Mouse (Mus musculus): ENCODE measurements around the gene Arl9. TPM values are rescaled to one million over a fixed set of nuclear protein-coding genes. Genes with fewer than 3 reads are reported as not detected.
"Not testable (repeated sequence)": the region's sequence is repeated elsewhere in the genome, so short reads cannot be mapped to it uniquely, and the experiment has no call there.

The Arl9 gene
- not detected in 2 replicates for polyA plus RNA-seq (2015; fragmentation: Nextera tagmentation; extraction: Ambion mirVana)

GRCm38 (mm10) chr5:77004051-77004821 is at the start of gene Arl9:
Gene Arl9, plus strand, starts transcription at chr5:77004055.
- Histone ChIP-seq H3K36me3 (peaks cover 13% of the 10 kb centered on the region), H3K27me3 (no peaks in the 10 kb centered on the region), H3K9ac (no peak within 1 kb of the TSS), H3K9me3 (replicated peaks) (no peaks in the 10 kb centered on the region), H3K4me2 (no peak within 1 kb of the TSS), H3K4me3 (no peak within 1 kb of the TSS), H3K4me1 (replicated peaks) (no peaks in the 10 kb centered on the region), H3K27ac (no peak within 1 kb of the TSS)
- ATAC-seq (replicated peaks; ENCODE audit: insufficient number of reproducible peaks, insufficient read depth, low FRiP score, low read depth), result no peak
- WGBS, result 96% methylated on average over 6 of the region's 6 CpGs

GRCm38 (mm10) chr5:76954271-76954900 is 49.5 kb upstream of the Arl9 start:
- Histone ChIP-seq H3K9ac (no peak overlapping the region), H3K36me3 (peaks cover 33% of the 10 kb centered on the region), H3K27ac (0 out of 2 replicates have a peak overlapping the region, but pooled peaks have one; percentile 3), H3K4me2 (no peak overlapping the region), H3K27me3 (no peaks in the 10 kb centered on the region), H3K9me3 (replicated peaks) (no peaks in the 10 kb centered on the region), H3K4me3 (no peak overlapping the region), H3K4me1 (replicated peaks) (peaks cover 31% of the 10 kb centered on the region)
- 73% methylated on average over 6 of the region's 6 CpGs for whole genome bisulfite sequencing
- no peak for ATAC-seq (replicated peaks; ENCODE audit: insufficient number of reproducible peaks, insufficient read depth, low FRiP score, low read depth)

GRCm38 (mm10) chr5:76955474-76955873 is 48.4 kb upstream of the Arl9 start:
- H3K4me2 ChIP-seq, result no peak overlapping the region
- ATAC-seq (replicated peaks; ENCODE audit: insufficient number of reproducible peaks, insufficient read depth, low FRiP score, low read depth), result no peak
- peaks cover 42% of the 10 kb centered on the region for H3K36me3 ChIP-seq
- H3K4me1 ChIP-seq (replicated peaks), result peaks cover 24% of the 10 kb centered on the region
- no peaks in the 10 kb centered on the region for H3K9me3 ChIP-seq (replicated peaks)
- no peaks in the 10 kb centered on the region for H3K27me3 ChIP-seq
- no peak overlapping the region for H3K4me3 ChIP-seq
- no peak overlapping the region for H3K9ac ChIP-seq
- no peak overlapping the region for H3K27ac ChIP-seq
- 68% methylated on average over 4 of the region's 4 CpGs for WGBS

- Histone ChIP-seq H3K9me3 (replicated peaks) (no peaks in the 10 kb centered on the region), H3K4me2 (no peak overlapping the region), H3K36me3 (peaks cover 65% of the 10 kb centered on the region), H3K27me3 (no peaks in the 10 kb centered on the region), H3K4me1 (replicated peaks) (peaks cover 16% of the 10 kb centered on the region), H3K27ac (no peak overlapping the region), H3K9ac (no peak overlapping the region), H3K4me3 (no peak overlapping the region)
- no peak for ATAC-seq (replicated peaks; ENCODE audit: insufficient number of reproducible peaks, insufficient read depth, low FRiP score, low read depth)
- 98% methylated on average over 1 of the region's 1 CpGs for WGBS
Observed at GRCm38 (mm10) chr5:76957954-76958353, 45.9 kb upstream of the Arl9 start.

- Histone ChIP-seq H3K36me3 (peaks cover 81% of the 10 kb centered on the region), H3K27ac (no peak overlapping the region), H3K4me2 (no peak overlapping the region), H3K9ac (no peak overlapping the region), H3K4me3 (no peak overlapping the region), H3K4me1 (replicated peaks) (peaks cover 3% of the 10 kb centered on the region; the same call in 1 of the 2 replicates), H3K9me3 (replicated peaks) (no peaks in the 10 kb centered on the region), H3K27me3 (no peaks in the 10 kb centered on the region)
- 89% methylated on average over 5 of the region's 5 CpGs for WGBS
- no peak for ATAC-seq (replicated peaks; ENCODE audit: insufficient number of reproducible peaks, insufficient read depth, low FRiP score, low read depth)
Observed at GRCm38 (mm10) chr5:76959587-76959986, 44.3 kb upstream of the Arl9 start.

GRCm38 (mm10) chr5:76962545-76962944 is 41.3 kb upstream of the Arl9 start:
- Histone ChIP-seq H3K9ac (no peak overlapping the region), H3K9me3 (replicated peaks) (no peaks in the 10 kb centered on the region), H3K4me2 (no peak overlapping the region), H3K27me3 (no peaks in the 10 kb centered on the region), H3K36me3 (peaks cover 82% of the 10 kb centered on the region), H3K4me3 (no peak overlapping the region), H3K4me1 (replicated peaks) (no peaks in the 10 kb centered on the region), H3K27ac (no peak overlapping the region)
- WGBS, result 77% methylated on average over 11 of the region's 11 CpGs
- no peak for ATAC-seq (replicated peaks; ENCODE audit: insufficient number of reproducible peaks, insufficient read depth, low FRiP score, low read depth)

GRCm38 (mm10) chr5:76964651-76965050 is 39.2 kb upstream of the Arl9 start:
- 90% methylated on average over 3 of the region's 3 CpGs for WGBS
- H3K27ac ChIP-seq, result no peak overlapping the region
- no peak overlapping the region for H3K4me2 ChIP-seq
- H3K27me3 ChIP-seq, result no peaks in the 10 kb centered on the region
- H3K36me3 ChIP-seq, result peaks cover 81% of the 10 kb centered on the region
- no peaks in the 10 kb centered on the region for H3K9me3 ChIP-seq (replicated peaks)
- H3K4me1 ChIP-seq (replicated peaks), result no peaks in the 10 kb centered on the region
- no peak for ATAC-seq (replicated peaks; ENCODE audit: insufficient number of reproducible peaks, insufficient read depth, low FRiP score, low read depth)
- no peak overlapping the region for H3K9ac ChIP-seq
- no peak overlapping the region for H3K4me3 ChIP-seq

GRCm38 (mm10) chr5:76969250-76969649 is 34.6 kb upstream of the Arl9 start:
- H3K9me3 ChIP-seq (replicated peaks), result no peaks in the 10 kb centered on the region
- H3K4me3 ChIP-seq, result no peak overlapping the region
- H3K27ac ChIP-seq, result no peak overlapping the region
- H3K36me3 ChIP-seq, result peaks cover 49% of the 10 kb centered on the region
- H3K4me1 ChIP-seq (replicated peaks), result peaks cover 7% of the 10 kb centered on the region
- H3K27me3 ChIP-seq, result no peaks in the 10 kb centered on the region
- WGBS, result 71% methylated on average over 5 of the region's 5 CpGs
- no peak overlapping the region for H3K9ac ChIP-seq
- ATAC-seq (replicated peaks; ENCODE audit: insufficient number of reproducible peaks, insufficient read depth, low FRiP score, low read depth), result no peak
- no peak overlapping the region for H3K4me2 ChIP-seq

- not testable (repeated sequence) for H3K9me3 ChIP-seq (replicated peaks); H3K4me2 ChIP-seq; H3K4me3 ChIP-seq; H3K27ac ChIP-seq; H3K27me3 ChIP-seq; H3K9ac ChIP-seq; ATAC-seq (replicated peaks; ENCODE audit: insufficient number of reproducible peaks, insufficient read depth, low FRiP score, low read depth)
- Histone ChIP-seq H3K4me1 (replicated peaks) (peaks cover 13% of the 10 kb centered on the region), H3K36me3 (peaks cover 38% of the 10 kb centered on the region)
- 86% methylated on average over 1 of the region's 1 CpGs for WGBS
Observed at GRCm38 (mm10) chr5:76971115-76971514, 32.7 kb upstream of the Arl9 start.

GRCm38 (mm10) chr5:76973488-76973887 is 30.4 kb upstream of the Arl9 start:
- peak overlapping the region; percentile 88 for H3K4me3 ChIP-seq
- H3K27ac ChIP-seq, result no peak overlapping the region
- peaks cover 33% of the 10 kb centered on the region for H3K36me3 ChIP-seq
- H3K4me2 ChIP-seq, result peak overlapping the region; percentile 87
- peaks cover 13% of the 10 kb centered on the region for H3K4me1 ChIP-seq (replicated peaks)
- 0 out of 2 replicates have a peak overlapping the region, but pooled peaks have one; percentile 87 for H3K9ac ChIP-seq
- no peaks in the 10 kb centered on the region for H3K27me3 ChIP-seq
- 55% methylated on average over 3 of the region's 3 CpGs for WGBS
- no peak for ATAC-seq (replicated peaks; ENCODE audit: insufficient number of reproducible peaks, insufficient read depth, low FRiP score, low read depth)
- H3K9me3 ChIP-seq (replicated peaks), result no peaks in the 10 kb centered on the region

GRCm38 (mm10) chr5:76974207-76974553 is 29.7 kb upstream of the Arl9 start:
- peaks cover 32% of the 10 kb centered on the region for H3K36me3 ChIP-seq
- H3K27ac ChIP-seq, result peak overlapping the region; percentile 43; the same call in 1 of the 2 replicates
- H3K4me1 ChIP-seq (replicated peaks), result peaks cover 13% of the 10 kb centered on the region
- H3K4me2 ChIP-seq, result peak overlapping the region; percentile 87
- no peaks in the 10 kb centered on the region for H3K27me3 ChIP-seq
- H3K9ac ChIP-seq, result peak overlapping the region; percentile 87
- H3K9me3 ChIP-seq (replicated peaks), result no peaks in the 10 kb centered on the region
- WGBS, result 1% methylated on average over 17 of the region's 17 CpGs
- peak overlapping the region; percentile 88 for H3K4me3 ChIP-seq
- peak; percentile 34; the same call in 1 of the 2 replicates for ATAC-seq (replicated peaks; ENCODE audit: insufficient number of reproducible peaks, insufficient read depth, low FRiP score, low read depth)
